Mouse (Mus musculus): ENCODE results near the gene Hsd17b2.
"Not testable (repeated sequence)": the region's sequence is repeated elsewhere in the genome, so short reads cannot be mapped to it uniquely, and the experiment has no call there.

Gene Hsd17b2

DNA sequence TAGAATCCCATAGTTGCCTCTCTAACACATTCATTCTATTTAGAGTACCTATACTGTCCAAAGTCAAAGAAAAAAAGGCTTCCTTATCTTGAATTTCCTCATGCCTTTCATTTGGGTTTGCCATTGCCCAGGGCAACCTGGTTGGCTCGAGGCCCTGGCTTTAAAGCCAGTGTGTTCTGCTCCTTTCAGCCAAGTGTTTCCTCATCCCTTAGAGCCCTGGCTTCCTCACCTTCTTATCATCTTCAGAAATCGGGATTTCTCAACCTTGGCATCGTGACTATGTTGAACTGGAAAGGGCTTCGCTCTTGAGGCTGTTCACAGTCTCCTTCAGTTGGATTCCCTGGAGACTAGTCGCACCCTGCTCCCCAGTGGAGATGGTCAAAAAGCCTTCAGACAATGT is 12.9 kb downstream of the Hsd17b2 start:
- DNase-seq (ENCODE audit: low read depth, low spot score): no peak

DNA sequence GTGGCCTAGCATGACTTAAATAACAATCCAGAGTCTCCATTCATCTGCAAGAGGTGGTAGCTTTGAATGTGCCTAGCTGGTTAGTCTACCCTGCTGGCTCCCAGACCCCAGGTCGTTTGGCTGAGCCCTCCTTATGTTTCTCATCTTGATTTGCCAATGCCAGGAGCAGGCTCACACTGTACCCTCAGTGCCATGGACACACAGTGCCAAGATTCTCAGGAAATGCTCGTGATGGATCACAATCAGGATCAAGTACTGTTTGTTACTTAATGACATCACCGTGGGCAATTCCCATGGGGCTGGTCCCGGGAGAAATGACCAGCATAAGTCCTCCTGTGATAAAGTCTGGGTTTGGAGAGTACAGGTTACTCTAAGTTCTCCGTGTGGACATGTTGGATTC is 14.2 kb downstream of the Hsd17b2 start:
- no peak for DNase-seq (ENCODE audit: low read depth, low spot score)

DNA sequence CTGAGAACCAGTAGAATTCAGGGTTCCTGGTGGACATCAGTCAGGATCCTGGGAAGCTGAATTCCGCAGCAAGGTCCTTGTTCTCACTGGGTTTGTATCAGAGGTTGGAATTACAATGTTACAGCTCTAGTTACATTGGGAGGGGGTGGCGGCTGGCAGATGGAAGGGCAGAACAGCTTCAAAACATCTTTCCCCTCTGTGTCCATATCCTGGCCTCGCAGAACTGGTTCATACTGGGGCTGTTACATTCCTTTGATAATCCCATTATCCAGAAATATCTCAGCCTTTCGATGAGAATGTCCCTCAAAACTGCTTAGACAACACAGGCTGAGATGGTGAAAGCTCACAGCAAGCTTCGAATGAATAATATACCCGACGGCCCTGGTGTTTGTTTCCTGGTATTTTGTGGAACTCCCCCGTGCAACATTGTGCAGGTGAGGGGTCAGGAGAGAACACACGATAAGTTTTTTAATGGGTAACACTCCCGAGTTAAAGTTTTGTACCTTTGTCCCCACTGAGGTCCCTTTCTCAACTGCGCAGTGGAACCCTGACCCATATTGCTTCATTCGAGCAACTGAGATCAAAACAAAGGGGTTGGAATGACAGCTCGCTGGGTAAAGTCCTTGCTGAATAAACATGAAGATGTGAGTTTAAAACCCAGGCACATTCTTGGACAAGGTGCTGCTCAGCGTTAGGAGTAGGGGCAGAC is 16.6 kb downstream of the Hsd17b2 start:
- DNase-seq (ENCODE audit: low read depth, low spot score): no peak

DNA sequence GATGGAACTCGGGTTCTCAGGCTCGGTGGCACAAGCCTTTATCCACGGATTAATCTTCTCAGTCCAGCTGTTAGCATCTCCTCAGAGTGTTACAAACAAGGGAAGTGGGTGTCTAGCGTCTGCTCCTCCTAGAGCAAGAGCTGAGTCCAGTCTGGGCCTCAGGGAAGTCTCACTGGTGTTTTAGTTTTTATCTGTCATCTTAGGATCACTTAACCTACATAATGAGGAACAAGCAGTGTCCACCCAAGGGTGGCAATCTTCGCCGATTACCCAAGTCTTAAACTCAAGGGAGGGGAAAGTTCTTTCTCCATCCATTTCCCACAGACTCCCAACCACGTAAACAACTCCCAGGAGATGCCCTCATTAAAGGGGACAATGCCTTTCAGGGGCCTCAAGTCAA is 24.8 kb downstream of the Hsd17b2 start:
- no peak for DNase-seq (ENCODE audit: low read depth, low spot score)

DNA sequence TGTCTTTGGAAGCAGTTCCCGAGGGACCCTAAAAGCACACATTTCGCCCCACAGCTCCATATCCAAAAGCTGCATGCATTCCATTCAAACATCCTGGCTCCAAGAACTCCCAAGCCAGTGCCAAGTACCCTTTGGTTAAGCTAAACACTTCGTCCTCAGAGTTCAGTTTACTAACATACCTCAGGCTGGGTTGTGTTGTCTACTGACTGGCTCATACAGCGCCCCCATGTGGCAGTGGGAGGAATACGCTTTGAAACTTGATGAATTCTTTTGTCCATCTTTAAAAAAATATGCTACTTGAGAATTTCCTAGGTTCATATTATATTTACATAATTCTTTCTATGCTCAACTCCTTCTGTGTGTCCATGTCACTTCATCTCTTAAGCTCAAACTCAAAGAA is 25.9 kb downstream of the Hsd17b2 start:
- peak; percentile 33 for DNase-seq (ENCODE audit: low read depth, low spot score)

DNA sequence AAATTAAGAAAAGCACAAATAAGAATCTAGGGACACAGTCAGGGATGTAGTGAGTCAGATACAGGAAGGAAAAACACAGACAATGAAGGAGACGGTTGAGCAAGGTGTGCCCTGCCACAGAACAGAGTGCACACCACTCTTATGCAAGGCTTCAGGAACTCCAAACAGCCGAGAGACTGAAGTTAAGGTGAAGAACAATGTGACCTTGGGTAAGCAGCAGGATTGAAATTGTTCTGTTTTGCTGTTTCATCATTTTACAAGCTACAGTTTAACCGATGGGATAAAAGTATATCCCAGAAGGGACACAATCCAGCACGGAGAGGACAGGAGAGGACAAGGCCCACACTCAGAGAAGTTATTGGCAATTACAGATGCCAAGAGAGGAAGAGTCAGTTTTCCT is 26.5 kb downstream of the Hsd17b2 start:
- DNase-seq (ENCODE audit: low read depth, low spot score): no peak

DNA sequence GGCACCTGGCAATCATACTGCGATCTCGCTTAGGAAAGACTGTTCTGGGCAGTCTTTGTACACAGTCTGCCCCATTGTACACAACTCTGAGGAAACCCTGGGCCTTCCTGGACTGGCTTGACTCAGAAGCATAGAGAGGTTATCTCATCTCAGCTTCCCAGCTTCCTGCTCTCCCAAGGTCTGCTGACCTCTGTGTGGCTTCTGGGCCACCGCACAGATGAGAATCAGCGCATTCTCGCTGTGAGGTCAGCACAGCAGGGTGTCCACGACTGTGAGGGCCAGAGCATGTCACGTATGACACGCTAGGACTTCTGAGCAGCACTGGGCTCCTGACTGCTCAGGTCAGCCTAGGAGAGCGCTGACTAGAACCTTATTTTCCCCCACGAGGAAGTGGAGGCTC is 29.3 kb downstream of the Hsd17b2 start:
- DNase-seq (ENCODE audit: low read depth, low spot score): no peak

DNA sequence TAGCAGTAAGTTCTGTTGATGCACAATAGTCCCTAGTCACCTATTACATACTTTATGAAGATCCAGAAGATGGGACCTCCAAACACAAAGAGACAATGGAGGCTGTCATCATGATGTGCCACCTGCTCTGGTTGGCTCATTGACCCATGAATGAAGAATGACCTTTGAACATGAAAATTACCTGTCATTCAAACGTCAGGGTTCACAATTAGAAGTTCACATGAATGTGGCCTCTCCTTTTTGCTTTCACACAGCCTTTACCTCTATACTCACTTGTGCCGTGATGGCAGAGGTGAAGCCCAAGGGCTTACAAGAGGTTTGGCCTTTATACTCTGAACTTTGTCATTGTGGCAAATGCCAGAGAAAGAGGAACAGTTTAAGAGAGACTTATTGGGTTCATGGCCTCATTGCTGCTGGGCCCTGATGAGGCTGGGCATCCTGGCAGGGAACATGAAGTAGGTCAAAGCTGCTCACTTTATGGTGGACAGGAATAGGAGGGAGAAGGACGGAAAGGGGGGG is 35.0 kb downstream of the Hsd17b2 start:
- DNase-seq (ENCODE audit: low read depth, low spot score): no peak

DNA sequence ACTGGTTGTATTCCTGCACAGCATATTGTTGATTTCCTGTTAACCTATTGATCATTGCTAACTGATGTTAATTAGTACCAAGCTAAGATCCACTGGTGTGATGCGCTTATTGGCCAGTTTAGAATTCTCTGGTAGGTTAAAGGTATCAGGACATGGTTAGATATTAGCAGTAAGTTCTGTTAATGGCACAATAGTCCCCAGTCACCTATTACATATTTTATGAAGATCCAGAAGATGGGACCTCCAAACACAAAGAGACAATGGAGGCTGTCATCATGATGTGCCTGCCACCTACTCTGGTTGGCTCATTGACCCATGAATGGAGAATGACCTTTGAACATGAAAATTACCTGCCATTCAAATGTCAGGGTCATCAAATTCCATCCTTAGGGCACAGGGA is 36.5 kb downstream of the Hsd17b2 start:
- DNase-seq (ENCODE audit: low read depth, low spot score): not testable (repeated sequence)

DNA sequence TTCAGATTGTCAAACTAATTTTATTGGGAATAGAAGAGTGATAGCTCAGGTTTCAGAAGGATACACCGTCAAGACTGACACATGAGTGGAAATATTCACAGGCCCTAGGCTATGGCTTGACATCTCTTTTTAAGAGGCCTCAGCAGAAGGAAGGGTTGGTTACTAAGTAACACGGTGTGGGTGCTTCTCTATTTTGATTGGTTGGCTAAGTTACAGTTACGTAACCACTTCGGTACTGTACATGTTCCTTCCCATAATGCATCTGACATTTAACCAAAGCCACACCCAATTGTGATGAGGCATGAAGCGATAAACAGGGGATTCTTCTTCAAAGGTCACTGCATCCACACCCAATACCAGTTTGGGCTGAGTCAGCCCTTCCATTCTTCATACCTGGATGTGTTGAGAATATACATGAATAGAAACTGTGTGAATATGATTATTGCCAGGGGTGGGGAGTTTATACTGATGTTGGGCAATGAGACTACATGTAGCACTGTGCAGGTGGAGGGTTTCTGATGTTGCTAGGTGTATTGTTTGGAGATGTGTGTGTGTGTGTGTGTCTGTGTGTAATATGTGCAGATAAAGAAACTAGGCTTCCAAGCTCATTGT is 38.8 kb downstream of the Hsd17b2 start:
- no peak for DNase-seq (ENCODE audit: low read depth, low spot score)

DNA sequence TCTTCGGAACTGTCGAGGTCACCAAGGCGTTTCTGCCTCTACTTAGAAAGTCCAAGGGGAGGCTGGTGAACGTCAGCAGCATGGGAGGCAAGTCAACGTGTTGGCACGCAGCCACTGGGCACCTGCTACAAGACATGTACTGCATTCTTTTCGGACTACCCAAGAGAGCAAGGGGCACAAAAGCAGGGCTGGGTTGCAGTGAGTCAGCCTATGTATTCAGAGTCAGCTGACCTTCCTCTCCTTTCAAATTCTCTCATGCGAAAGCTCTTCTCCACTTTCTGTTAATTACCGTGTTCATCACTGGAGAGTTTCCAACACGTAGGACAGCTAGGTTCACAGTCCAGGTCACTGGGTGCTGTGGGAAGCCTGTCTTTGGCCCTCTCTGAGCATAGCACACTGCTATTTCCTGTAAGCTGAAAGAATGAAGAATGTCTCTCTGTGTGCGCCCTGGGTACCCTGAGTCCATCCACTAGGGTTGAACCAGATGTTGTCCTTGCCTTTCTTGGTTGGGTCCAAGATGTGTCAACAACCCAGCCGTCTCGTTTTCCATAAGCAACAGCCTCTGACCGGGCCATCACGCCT is 40.8 kb downstream of the Hsd17b2 start:
- no peak for DNase-seq (ENCODE audit: low read depth, low spot score)

DNA sequence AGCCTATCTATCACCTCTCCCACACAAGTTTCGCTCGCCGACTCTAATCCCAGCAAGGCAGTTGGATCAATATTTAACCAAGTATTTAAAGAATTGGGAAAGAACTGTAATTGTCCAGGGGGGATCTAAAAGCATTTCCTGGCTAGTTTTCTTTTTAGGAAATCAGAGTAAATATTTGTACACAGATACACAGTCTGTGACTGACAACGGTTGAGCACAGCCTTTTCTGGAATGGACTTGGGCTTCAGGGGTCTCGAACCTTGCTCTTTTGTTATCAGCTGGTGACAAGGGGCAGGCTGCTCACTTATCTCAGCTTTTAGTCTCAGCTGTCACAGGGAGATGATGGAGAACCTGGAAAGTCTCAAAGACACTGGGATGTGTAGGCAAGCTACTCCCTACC is 44.9 kb downstream of the Hsd17b2 start:
- no peak for DNase-seq (ENCODE audit: low read depth, low spot score)

DNA sequence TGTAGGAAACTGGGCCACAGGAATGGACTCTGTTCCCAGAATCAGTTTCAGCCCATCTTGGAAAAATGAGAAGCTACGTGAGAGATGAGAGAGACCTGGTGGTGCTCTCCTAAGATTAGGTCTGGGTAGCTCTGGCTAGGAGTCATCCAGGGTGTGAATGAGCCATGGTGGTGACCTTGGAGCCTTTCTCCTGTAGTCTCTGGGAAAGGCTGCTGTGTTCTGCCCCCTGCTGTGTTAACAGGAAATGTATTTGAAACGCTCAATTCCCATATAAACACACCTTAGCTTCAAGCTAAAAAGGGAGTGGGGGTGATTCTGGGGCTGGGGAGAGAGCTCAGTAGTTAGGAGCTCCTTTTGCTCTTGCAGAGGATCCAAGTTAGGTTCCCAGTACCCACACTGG is 45.7 kb downstream of the Hsd17b2 start:
- DNase-seq (ENCODE audit: low read depth, low spot score): peak; percentile 70

DNA sequence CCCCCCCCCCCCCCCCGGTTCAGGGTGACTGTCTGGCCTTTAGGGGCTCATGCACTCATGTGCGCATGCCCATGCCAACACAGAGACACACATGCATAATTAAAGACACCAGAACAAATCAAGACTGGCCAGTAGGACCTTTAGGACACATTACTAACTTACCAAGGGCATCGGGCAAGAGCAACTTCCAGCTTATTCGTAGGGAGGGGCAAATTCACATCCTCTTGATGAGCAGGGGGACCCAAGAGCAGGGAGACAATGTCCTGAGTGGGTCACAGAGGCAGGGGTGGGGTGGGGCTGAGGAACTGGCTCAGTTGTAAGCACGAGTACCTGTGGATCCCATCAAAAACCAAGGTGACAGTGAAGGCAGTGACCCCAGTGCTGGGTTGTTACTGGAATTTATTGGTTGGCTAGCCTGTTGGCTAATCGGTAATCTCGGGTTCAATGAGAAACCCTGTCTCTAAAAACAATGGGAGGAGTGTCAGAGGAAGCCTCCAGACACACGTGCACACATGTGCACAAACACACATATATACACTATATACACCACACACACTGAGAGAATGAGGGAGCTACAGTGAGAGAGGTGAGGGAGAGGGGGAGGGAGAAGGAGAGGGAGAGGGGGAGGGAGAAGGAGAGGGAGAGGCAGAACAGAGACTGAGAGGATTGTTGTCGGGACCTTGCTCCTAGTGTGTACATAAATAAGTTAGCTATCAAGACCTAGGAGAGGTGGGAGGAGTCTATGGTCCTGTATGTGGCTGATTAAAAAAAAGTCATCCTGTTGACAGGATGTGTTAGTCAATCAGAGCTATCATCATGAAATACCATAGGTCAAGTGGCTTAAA is 46.4 kb downstream of the Hsd17b2 start:
- no peak for DNase-seq (ENCODE audit: low read depth, low spot score)

DNA sequence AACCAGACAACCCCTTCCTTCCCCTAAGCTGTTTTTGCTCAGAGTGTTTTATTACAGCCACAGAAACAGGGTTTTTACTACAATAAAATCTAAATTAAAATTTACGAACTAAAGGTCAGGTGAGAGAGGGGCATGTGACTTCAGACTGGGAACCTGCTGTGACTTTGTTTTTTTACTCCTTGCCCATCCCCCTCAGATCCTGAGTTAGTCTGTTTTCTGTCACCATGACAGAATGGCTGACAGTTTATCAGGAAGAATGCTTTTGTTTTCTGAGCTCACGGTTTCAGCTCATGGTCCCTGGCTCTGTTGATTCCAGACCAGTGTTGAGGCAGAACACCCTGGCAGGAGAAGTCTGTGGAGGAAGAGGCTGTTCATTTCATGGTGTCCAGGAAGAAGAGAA is 47.7 kb downstream of the Hsd17b2 start:
- no peak for DNase-seq (ENCODE audit: low read depth, low spot score)

DNA sequence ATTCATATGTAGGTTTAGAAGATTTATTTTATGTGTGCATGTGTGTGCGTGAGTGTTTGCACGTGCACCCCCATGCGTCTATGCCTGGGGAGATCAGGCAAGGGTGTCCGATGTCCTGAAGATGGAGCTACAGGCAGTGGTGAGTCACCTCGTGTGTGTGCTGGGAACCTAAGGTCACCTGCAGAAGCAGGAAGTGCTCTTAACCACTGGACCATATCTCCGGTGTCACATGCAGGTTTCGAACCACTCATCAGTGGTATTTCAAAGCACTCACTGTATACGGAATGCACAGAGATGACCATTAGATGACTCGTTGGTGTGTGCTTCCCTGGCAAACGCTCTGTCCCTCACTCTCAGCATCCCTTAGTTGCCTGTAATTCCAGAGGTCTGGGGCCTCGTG is 56.2 kb downstream of the Hsd17b2 start:
- DNase-seq (ENCODE audit: low read depth, low spot score): no peak

DNA sequence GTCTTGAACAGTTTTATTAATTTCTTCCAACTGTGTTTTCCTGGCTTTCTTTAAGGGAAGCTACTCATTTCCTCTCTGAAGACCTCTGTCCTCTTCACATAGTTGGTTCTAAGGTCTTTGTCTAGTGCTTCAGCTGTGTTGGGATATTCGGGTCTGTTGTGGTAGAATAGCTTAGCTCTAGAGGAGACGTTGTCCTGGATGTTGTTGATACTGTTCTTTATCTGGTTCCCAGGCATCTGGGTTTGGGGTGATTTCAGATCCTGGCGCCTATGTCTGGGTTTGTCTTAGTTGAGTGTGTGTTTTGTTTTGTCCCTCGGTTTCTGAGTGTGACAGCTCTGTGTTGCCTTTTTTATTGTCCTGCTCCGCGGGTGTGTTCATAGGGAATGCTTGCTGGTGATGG is 61.1 kb downstream of the Hsd17b2 start:
- DNase-seq (ENCODE audit: low read depth, low spot score): no peak

DNA sequence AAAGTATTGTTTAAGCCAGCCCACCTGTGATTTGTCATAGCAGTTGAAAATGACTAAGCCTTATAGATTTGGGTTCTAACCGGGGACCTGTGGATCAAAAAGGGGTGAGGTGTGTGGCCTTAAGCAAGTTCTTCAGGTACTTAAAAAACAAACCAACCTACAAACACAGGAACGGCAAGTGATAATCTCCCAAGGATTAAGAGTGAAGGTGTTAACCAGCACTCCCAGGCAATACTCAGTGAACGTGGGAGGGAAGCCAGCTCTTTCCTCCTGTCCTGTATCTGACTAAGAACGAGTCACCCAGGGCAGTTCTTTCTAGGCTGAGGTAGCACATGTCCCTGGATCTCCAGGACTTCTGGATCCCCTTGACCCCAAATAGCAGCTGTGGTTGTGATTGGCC is 62.9 kb downstream of the Hsd17b2 start:
- no peak for DNase-seq (ENCODE audit: low read depth, low spot score)

DNA sequence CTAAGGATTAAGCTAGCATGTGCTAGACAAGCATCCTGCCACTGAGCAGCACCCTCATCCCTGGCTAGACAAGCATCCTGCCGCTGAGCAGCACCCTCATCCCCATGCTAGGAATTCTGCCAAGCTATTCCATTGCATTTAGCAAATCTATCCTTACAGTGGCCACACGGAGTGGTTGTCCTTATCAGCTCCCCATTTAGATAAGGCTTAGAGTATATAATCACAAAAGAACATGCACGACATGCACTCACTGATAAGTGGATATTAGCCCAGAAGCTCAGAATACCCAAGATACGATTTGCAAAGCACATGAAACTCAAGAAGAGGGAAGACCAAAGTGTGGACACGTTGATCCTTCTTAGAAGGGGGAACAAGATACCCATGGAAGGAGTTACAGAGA is 64.2 kb downstream of the Hsd17b2 start:
- DNase-seq (ENCODE audit: low read depth, low spot score): no peak

DNA sequence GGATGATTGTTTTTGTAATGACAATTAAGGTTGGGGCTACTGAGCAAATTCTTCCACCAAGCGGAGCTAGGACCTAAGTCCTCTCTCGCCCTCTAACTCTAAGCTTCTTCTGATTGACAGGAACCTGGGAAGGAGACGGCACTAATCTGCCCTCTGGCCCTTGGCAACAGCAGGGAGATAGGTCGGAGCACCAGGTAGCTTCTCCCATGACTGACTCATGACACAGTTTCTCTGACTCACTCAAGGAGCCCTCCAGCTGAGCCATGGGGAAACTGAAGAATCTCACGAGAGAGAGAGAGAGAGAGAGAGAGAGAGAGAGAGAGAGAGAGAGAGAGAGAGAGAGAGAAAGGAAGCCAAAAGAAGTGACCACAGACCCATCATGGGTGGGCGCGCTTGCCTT is 67.3 kb downstream of the Hsd17b2 start:
- no peak for DNase-seq (ENCODE audit: low read depth, low spot score)

DNA sequence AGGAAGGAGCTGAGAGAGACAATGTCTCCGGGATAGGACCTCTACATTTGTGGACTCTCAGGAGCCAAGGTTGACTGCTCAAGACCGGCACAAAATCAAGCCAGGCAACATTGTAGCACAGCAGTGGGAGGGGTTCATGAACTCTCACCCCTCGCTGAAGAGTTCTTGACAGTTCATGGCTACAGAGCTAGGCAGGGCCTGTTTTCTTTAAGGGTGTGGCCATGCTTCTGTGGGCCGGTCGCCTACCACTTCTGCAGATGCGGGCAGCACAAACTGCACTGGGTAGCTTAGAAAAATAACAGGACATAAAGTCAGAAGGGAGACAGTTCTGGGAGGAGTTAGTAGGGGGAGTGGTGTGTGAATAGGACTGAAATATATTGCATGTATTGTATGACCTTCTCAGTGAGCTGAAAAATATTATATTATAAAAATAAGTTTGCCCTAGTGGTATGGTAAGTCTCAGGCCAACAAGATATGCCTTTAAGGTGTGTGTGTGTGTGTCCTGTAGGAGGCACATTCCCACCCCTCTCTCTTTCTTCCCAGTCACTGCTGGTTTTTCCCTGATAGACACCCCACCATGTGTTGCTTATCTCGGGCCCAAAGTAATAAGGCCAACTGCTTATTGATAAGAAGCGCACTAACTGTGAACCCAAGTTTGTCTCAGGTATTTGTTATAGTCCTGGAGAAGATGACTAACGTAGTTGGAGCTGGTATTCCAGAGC is 69.6 kb downstream of the Hsd17b2 start:
- DNase-seq (ENCODE audit: low read depth, low spot score): no peak

DNA sequence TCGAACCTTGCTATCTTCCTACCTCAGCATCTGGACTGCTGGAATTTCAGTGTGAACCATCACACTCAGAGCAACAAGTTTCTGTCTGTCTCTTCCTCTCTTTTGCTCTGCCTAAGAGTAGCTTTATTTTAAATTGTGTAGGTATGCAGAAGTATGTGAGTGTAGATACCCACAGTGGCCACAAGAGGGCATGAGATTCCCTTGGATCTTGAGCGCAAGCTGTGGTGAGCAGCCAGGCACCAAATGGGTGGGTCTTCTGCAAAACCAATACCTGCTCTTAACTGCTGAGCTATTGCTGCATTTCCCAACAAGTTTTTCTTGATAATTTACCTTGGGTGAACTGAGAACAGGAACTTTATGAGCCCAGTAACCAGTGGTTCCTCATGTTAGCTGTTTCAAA is 70.4 kb downstream of the Hsd17b2 start:
- peak; percentile 59 for DNase-seq (ENCODE audit: low read depth, low spot score)
